Mouse (Mus musculus): ENCODE data around the gene Tcf7l2.

Tcf7l2 gene

GRCm38 (mm10) chr19:55830976-55831559 lies 89.4 kb downstream of the Tcf7l2 start:
- no peak for DNase-seq (ENCODE audit: low read depth)

DNA sequence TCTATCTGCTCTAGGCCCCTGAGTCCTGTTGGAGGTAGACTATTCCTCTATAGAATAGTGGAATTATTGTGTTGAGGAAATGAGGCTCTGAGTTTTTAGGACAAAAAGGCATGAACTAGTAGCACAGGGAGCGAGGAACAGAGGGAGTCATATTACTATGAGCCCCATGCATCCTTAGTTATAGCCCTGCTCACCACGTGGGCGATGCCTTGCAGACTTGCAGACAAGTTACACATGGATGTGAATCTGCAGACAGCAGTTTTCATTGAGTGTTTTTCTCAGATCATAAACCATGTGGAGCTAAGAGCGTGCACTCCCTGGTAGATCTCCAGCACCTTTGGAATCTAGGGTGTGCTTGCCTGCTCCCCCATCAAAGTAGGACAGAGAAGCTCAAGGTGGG lies 90.5 kb downstream of the Tcf7l2 start:
- DNase-seq (ENCODE audit: low read depth), result no peak

GRCm38 (mm10) chr19:55833807-55834385 lies 92.3 kb downstream of the Tcf7l2 start:
- DNase-seq (ENCODE audit: low read depth), result no peak

GRCm38 (mm10) chr19:55836930-55837687 lies 95.5 kb downstream of the Tcf7l2 start:
- no peak for DNase-seq (ENCODE audit: low read depth)

DNA sequence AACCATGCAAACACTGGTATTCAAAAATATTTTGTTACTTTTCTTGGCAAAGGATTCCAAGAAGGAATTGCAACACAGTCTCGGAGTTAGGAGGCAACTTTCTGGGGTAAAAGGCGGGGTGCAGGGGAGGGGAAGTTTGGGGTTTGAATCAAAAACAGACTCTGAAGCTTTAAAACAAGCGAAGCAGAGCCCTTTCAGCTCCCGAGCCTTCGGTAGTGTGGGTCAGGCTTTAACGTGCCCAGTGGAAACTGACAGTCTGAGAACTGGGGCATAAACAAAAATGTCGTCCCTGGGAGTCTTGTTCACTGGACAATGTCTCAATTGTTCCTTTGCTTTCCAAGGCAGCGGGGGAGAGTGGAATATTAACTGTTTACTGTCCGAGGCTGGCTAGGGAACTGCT lies 96.3 kb downstream of the Tcf7l2 start:
- DNase-seq (ENCODE audit: low read depth), result no peak

DNA sequence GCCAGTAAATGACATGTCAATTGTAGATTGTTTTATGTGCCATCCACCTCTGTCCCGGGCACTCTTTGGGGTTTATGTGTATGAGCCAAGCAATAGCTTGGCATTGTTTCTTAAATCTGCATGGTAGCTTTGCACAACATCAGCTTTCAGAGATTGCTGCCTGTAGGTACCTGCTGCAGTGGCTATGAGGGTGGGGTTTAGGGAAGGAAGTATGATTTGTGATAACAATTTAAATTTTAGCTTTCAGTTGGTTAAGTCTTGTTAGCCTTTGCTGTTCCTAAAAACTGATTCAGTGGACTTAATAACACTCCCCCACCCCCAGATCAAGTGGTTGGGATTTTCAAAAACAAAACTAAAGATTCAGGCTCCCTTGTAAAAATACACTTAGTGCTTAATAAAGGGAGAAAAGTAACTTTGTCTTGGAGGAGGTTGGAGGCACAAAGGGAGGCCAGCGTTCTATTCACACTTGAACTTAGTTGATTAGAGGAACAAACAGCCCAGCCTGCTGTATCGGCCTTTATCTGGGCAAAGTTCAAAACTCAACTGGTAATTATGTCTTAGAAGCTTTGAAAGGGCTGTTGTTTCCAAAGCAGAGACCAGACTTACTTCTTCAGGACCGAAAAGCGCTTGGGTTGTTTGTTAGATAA lies 96.9 kb downstream of the Tcf7l2 start:
- DNase-seq (ENCODE audit: low read depth), result no peak

- no peak for DNase-seq (ENCODE audit: low read depth)
Observed at GRCm38 (mm10) chr19:55839036-55839555, 97.5 kb downstream of the Tcf7l2 start.

DNA sequence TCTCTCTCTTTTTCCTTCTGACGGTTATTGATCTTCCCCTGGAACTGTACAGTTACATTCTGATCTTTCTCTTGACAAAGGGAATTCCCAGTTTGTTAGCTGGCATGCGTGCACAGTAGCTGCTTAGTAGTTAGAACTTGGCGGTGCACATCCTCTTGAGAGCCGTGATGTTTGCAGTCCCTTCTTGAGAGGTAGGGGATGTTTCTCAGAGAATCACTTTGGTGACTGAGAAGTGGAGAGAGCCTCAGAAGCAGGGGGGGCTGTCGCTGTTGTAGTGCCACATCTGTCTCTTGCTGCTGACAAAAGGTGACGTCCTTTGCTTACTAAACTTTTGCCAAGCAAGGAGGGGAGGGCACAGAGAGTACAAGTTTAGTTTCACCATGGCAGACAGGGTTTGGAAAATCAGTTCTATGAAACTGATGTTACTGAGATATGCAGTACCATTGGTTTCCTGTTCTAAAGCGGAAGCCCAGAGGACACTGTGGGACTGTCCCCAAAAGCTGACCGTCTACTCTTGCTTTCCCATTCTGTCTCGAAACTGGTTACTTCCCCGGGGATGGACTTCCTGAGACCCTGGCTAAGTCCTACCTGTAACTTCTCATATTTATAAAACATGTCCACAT lies 99.0 kb downstream of the Tcf7l2 start:
- no peak for DNase-seq (ENCODE audit: low read depth)

DNA sequence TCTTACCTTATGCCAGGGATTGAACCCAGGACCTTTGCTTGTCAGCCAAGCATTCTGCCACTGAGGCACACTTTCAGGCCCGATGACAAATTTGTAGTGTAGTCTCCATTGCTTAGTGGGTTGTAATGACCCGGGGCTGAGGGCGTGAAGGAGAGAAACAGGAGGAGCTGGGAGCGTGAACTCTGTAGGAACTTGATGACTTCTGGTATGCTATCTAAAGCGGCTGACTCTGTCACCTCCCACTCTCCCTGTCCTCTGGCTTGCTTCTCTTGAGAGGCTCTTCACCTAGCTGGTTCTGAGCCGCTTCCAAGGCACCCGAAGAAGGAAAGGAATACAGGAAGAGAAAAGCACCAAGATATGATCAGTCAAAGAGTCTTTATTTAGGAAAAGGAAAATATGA lies 100.4 kb downstream of the Tcf7l2 start:
- DNase-seq (ENCODE audit: low read depth), result no peak

- DNase-seq (ENCODE audit: low read depth), result no peak
Observed at GRCm38 (mm10) chr19:55843111-55843887, 101.7 kb downstream of the Tcf7l2 start.

GRCm38 (mm10) chr19:55845702-55846101 lies 104.1 kb downstream of the Tcf7l2 start:
- DNase-seq (ENCODE audit: low read depth), result no peak

- no peak for DNase-seq (ENCODE audit: low read depth)
Observed at GRCm38 (mm10) chr19:55846256-55846655, 104.6 kb downstream of the Tcf7l2 start.

- DNase-seq (ENCODE audit: low read depth), result no peak
Observed at GRCm38 (mm10) chr19:55847043-55847442, 105.4 kb downstream of the Tcf7l2 start.

DNA sequence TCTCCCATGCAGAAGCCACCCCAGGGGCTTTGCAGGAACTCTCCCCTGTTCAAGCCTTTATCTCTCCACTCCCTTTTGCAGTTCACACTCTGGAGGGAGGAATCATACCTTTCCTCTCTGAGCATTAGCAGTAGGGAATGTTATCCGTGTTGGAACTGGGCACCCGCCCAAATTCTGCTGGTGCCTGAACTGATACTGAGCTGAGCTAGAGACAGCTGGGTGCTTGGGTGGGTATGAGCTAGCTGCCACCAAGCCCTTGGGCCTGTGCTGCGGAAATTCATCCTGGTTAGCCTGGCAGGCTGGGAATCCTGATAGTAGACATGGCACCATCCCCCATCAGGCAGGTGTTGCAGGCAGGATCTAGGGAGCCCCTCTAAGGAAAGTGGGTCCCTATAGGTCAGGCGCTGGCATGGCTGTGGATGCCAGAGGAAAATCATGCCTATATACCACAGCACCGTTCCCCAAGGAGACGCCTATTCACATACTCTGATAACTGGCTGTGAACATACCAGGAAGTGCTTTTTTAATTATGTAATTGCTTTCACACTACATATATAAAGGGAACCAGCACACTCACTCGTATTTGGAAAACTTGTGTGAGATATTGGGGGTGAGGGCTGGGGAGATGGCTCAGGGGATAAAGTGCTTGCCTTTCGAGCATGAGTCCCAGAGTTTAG lies 108.9 kb downstream of the Tcf7l2 start:
- DNase-seq (ENCODE audit: low read depth), result no peak

DNA sequence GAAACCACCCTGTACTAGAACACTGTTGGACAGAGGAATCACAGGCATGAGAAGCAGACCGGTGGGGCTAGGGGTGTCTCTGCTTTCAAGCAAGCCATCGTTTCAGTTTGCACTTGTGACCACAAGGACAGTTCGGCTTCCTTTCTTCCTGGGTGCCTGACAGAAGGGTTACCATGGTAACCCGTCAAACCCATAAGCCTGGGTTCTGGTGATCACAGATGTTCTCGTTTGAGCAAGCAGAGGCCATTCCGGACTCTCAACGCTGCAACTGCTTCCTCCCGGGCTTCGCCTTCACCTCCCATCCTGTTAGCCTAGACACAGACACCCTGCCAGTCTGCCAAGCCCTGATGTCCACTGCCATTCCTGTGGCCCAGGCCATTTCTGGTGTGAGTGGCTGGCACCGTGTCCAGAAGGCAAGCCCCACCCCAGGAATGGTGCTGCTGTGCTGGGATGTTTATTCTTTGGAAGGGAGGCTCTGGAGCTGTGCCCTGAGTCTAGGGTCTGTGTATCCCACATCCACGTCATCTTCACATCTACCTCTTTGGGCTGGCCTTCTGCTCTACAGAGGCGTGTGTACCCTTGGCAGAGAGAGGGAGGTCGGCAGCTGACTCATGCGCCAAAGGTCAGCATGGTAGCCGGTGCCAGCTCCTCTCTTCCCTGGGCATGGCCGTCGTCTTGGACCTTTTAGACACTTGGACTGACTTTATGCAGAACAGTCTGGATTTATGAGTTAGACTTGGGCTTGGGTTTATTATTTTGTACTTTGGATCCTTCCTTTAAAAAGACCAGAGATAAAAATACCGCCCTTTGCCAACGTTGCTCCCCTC lies 110.1 kb downstream of the Tcf7l2 start:
- no peak for DNase-seq (ENCODE audit: low read depth)

GRCm38 (mm10) chr19:55854389-55854788 lies 112.8 kb downstream of the Tcf7l2 start:
- DNase-seq (ENCODE audit: low read depth), result no peak

DNA sequence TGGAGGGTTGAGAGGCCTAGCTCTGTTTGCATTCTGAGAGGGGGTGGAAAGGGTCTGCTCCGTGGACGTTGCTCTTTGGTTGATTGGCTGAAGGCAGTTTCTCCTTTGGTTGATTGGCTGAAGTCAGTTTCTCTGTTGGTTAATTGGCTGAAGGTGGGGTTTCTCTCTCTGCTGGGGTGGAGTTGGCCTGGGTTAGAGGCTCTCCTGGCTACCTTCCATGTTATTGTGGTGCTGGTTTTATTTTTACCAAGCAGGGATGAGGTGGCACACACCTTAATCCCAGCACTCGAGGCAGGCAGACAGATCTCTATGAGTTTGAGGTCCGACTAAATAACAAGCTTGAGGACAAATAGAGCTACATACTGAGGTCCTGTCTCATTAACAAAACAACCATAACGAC lies 114.0 kb downstream of the Tcf7l2 start:
- DNase-seq (ENCODE audit: low read depth), result no peak

GRCm38 (mm10) chr19:55857328-55857727 lies 115.7 kb downstream of the Tcf7l2 start:
- DNase-seq (ENCODE audit: low read depth), result no peak

- DNase-seq (ENCODE audit: low read depth), result no peak
Observed at GRCm38 (mm10) chr19:55860009-55860743, 118.6 kb downstream of the Tcf7l2 start.
